ENCODE assay signal across 13 mouse cellular contexts in the genomic region with DNA sequence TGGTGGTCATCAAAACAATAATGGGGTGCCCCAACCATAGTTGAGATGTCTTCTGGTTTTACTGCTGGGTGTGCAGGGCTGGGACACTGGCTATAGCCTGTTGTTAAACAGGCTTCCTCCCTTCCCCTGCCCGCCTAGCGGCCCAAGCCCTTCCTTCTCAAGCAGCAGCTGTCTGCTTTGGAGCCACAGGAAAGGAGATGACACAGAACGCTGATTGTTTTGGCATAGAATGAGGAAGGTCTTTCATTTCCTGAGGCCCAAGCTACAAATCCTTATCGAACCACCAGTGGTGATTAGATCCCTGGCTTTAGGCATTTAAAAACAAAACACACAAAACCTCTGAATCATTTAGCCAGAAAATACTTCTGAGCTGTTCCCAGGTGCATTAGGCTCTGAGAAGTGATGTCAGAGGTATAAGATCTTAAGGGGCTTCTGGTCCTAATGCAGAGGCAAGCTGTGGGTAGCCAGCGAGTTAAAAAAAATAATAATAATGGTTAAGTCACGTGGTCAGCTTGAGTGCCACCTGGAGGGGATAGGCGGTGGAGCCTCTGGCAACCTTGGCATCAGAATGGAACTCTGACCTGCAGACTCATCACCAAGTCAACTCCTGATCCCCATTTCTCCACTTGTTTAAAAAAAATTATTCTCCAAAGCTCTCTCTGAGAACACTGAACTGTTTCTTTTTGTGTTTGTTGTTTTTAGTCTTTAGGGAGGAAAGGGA. TPM values are rescaled to one million over a fixed set of nuclear protein-coding genes. Genes with fewer than 3 reads are reported as not detected.
DNase-seq lines count a peak whose midpoint lies in the region; ATAC-seq and TF ChIP-seq lines count a peak whose summit lies in the region.
"Had no signal": no experiment of that assay in that cellular context is flagged by ENCODE, and none has a peak within 500 bp of the region (broad histone marks: within the 10 kb centered on the region; RNA-seq: fewer than 3 reads in every experiment).

No protein-coding gene starts in this region.

- TF ChIP-seq EP300 in MEL (IDR thresholded peaks at IDR 0.05; ENCODE audit: low read depth in 1 of 2, low read length in 2 of 2): peak; percentile 27 to 49; a peak in 2 of 4 replicates

- H3K36me3 ChIP-seq in kidney, adult 2 months (ENCODE audit: control insufficient read depth, insufficient read depth, low read length): no peaks in the 10 kb centered on the region
- no peaks in the 10 kb centered on the region for H3K36me3 ChIP-seq in kidney, embryonic 14.5 days (ENCODE audit: control insufficient read depth, insufficient read depth, low read length)
- peaks cover 0 to 21% of the 10 kb centered on the region in 2 experiments; a peak in 2 of 4 replicates for H3K36me3 ChIP-seq in MEL (ENCODE audit: control insufficient read depth in 1 of 2, insufficient read depth in 2 of 2, low read length in 2 of 2)
- no peaks in the 10 kb centered on the region for H3K36me3 ChIP-seq in kidney, embryonic 16.5 days (ENCODE audit: insufficient read depth, low read length)
- no peaks in the 10 kb centered on the region for H3K36me3 ChIP-seq in forebrain, embryonic 11.5 days (ENCODE audit: control insufficient read depth, insufficient read depth, low read length)
- H3K36me3 ChIP-seq: G1E; midbrain, embryonic 12.5 days had no signal

- no peaks in the 10 kb centered on the region for H3K27me3 ChIP-seq in kidney, adult 2 months (replicated peaks; ENCODE audit: control insufficient read depth, insufficient read depth, low read length)
- no peaks in the 10 kb centered on the region for H3K27me3 ChIP-seq in kidney, embryonic 14.5 days (ENCODE audit: control insufficient read depth, insufficient read depth, low read length)
- H3K27me3 ChIP-seq in MEL (ENCODE audit: control insufficient read depth in 1 of 2, insufficient read depth in 2 of 2, low read length in 2 of 2): no peaks in the 10 kb centered on the region
- H3K27me3 ChIP-seq in kidney, embryonic 16.5 days (ENCODE audit: insufficient read depth, low read length): no peaks in the 10 kb centered on the region
- H3K27me3 ChIP-seq in forebrain, embryonic 11.5 days (ENCODE audit: control insufficient read depth, insufficient read depth, low read length): no peaks in the 10 kb centered on the region
- H3K27me3 ChIP-seq: midbrain, embryonic 12.5 days had no signal

- peak overlapping the region; percentile 69 for H3K27ac ChIP-seq in kidney, adult 2 months (ENCODE audit: insufficient read depth, low read depth, low read length)
- no peak overlapping the region for H3K27ac ChIP-seq in kidney, embryonic 14.5 days (ENCODE audit: low read depth, low read length)
- H3K27ac ChIP-seq in MEL (ENCODE audit: control insufficient read depth, low read depth, low read length): no peak overlapping the region
- H3K27ac ChIP-seq in kidney, embryonic 16.5 days (ENCODE audit: low read length): peak overlapping the region; percentile 5; the same call in 1 of the 2 replicates
- H3K27ac ChIP-seq in forebrain, embryonic 11.5 days (ENCODE audit: low read depth, low read length): no peak overlapping the region
- H3K27ac ChIP-seq: midbrain, embryonic 12.5 days had no signal

- TF ChIP-seq POLR2A in kidney, adult 2 months (IDR thresholded peaks at IDR 0.05; ENCODE audit: low read depth, low read length): no peak
- TF ChIP-seq POLR2A in MEL (IDR thresholded peaks at IDR 0.05; ENCODE audit: control insufficient read depth in 1 of 2, insufficient read depth in 1 of 2, low read depth in 1 of 2, low read length in 2 of 2, poor library complexity in 1 of 2): no peak

- no peaks in the 10 kb centered on the region; the same call in 1 of the 2 replicates for H3K4me1 ChIP-seq in kidney, adult 2 months (ENCODE audit: control insufficient read depth, insufficient read depth, low read length)
- peaks cover 4% of the 10 kb centered on the region; the same call in 1 of the 2 replicates for H3K4me1 ChIP-seq in kidney, embryonic 14.5 days (ENCODE audit: control insufficient read depth, insufficient read depth, low read length)
- H3K4me1 ChIP-seq in MEL (ENCODE audit: control insufficient read depth in 1 of 2, insufficient read depth in 2 of 2, low read length in 2 of 2): peaks cover 4 to 36% of the 10 kb centered on the region in 2 experiments
- H3K4me1 ChIP-seq in kidney, embryonic 16.5 days (ENCODE audit: insufficient read depth, low read length): peaks cover 16% of the 10 kb centered on the region
- no peaks in the 10 kb centered on the region for H3K4me1 ChIP-seq in forebrain, embryonic 11.5 days (replicated peaks; ENCODE audit: control insufficient read depth, insufficient read depth, low read length)
- H3K4me1 ChIP-seq: midbrain, embryonic 12.5 days had no signal

- TF ChIP-seq CTCF in kidney, adult 2 months (conservative IDR thresholded peaks at IDR 0.05; ENCODE audit: insufficient read depth, insufficient read length, low read depth, low read length): no peak
- TF ChIP-seq CTCF in MEL (IDR thresholded peaks at IDR 0.05 in 2 of 3, conservative IDR thresholded peaks at IDR 0.05 in 1 of 3; ENCODE audit: control insufficient read depth in 1 of 3, insufficient read depth in 1 of 3, low read depth in 2 of 3, low read length in 3 of 3, poor library complexity in 1 of 3, severe bottlenecking in 1 of 3): peak in 2 of 3 experiments; percentile 6 to 22; a peak in 2 of 6 replicates

- no peak overlapping the region for H3K4me2 ChIP-seq in kidney, embryonic 14.5 days (replicated peaks; ENCODE audit: low read depth, low read length)
- no peak overlapping the region for H3K4me2 ChIP-seq in kidney, embryonic 16.5 days (replicated peaks; ENCODE audit: low read depth, low read length)
- H3K4me2 ChIP-seq in forebrain, embryonic 11.5 days (ENCODE audit: low read depth, low read length, severe bottlenecking): no peak overlapping the region
- H3K4me2 ChIP-seq: midbrain, embryonic 12.5 days had no signal

- no peak overlapping the region for H3K9ac ChIP-seq in kidney, embryonic 14.5 days (ENCODE audit: low read depth, low read length)
- no peak overlapping the region for H3K9ac ChIP-seq in MEL (ENCODE audit: control insufficient read depth, low read depth, low read length, poor library complexity, severe bottlenecking)
- H3K9ac ChIP-seq in kidney, embryonic 16.5 days (replicated peaks; ENCODE audit: low read length): no peak overlapping the region
- no peak overlapping the region for H3K9ac ChIP-seq in forebrain, embryonic 11.5 days (ENCODE audit: low read length)
- H3K9ac ChIP-seq: midbrain, embryonic 12.5 days had no signal

- no peak overlapping the region for H3K4me3 ChIP-seq in kidney, adult 2 months (ENCODE audit: insufficient read depth, low read depth, low read length)
- no peak overlapping the region for H3K4me3 ChIP-seq in kidney, embryonic 14.5 days (ENCODE audit: low read length)
- H3K4me3 ChIP-seq in MEL (ENCODE audit: control insufficient read depth in 1 of 2, insufficient read depth in 1 of 2, low read depth in 2 of 2, low read length in 2 of 2): no peak overlapping the region
- no peak overlapping the region for H3K4me3 ChIP-seq in kidney, embryonic 16.5 days (ENCODE audit: low read length)
- H3K4me3 ChIP-seq in forebrain, embryonic 11.5 days (ENCODE audit: low read depth, low read length): no peak overlapping the region
- H3K4me3 ChIP-seq: erythroblast, embryonic 14.5 days; midbrain, embryonic 12.5 days had no signal

- 0 out of 2 replicates have a peak, but pooled peaks cover 3% of the 10 kb centered on the region for H3K9me3 ChIP-seq in kidney, embryonic 14.5 days (ENCODE audit: control insufficient read depth, low read length)
- H3K9me3 ChIP-seq in MEL (replicated peaks; ENCODE audit: insufficient read depth, low read length): no peaks in the 10 kb centered on the region
- no peaks in the 10 kb centered on the region; the same call in 1 of the 2 replicates for H3K9me3 ChIP-seq in kidney, embryonic 16.5 days (ENCODE audit: low read length)
- H3K9me3 ChIP-seq in forebrain, embryonic 11.5 days (ENCODE audit: control insufficient read depth, low read length): no peaks in the 10 kb centered on the region

- ATAC-seq in kidney, embryonic 14.5 days (ENCODE audit: low FRiP score, low TSS enrichment): no peak
- ATAC-seq in kidney, embryonic 16.5 days (ENCODE audit: low FRiP score, low TSS enrichment): no peak
- no peak; the same call in 1 of the 2 replicates for ATAC-seq in megakaryocyte-erythroid progenitor cell, adult 5-6 weeks (replicated peaks; ENCODE audit: low FRiP score, low TSS enrichment, poor library complexity, severe bottlenecking)
- no peak for ATAC-seq in forebrain, embryonic 11.5 days (replicated peaks; ENCODE audit: low FRiP score)
- ATAC-seq: hindbrain, embryonic 16.5 days had no signal

- no peak for TF ChIP-seq RAD21 in MEL (IDR thresholded peaks at IDR 0.05; ENCODE audit: low read depth, low read length)

- no peaks in the 10 kb centered on the region for H3K79me2 ChIP-seq in MEL (ENCODE audit: control insufficient read depth, insufficient read depth, low read length, poor library complexity)

- peak; percentile 55 for DNase-seq in kidney, adult 2 months
- DNase-seq in 416B (ENCODE audit: low read depth) (peak; percentile 56), MEL (ENCODE audit: low read depth, low spot score) (peak; percentile 56)
- no peak for DNase-seq in forebrain, embryonic 11.5 days (ENCODE audit: low spot score)
- DNase-seq in thymus, postnatal 0 days (ENCODE audit: low spot score): no peak
- DNase-seq: right cerebral cortex, postnatal 25 days had no signal

- 40% methylated on average over 7 of the region's 7 CpGs for WGBS in kidney, adult 2 months
- WGBS in kidney, embryonic 14.5 days: 57% methylated on average over 7 of the region's 7 CpGs
- WGBS in kidney, embryonic 16.5 days: 39% methylated on average over 7 of the region's 7 CpGs
- WGBS in forebrain, embryonic 11.5 days: 66% methylated on average over 7 of the region's 7 CpGs

TF ChIP-seq in MEL, 35 proteins besides CTCF, POLR2A, EP300 and RAD21 (continues in another document):
- TF ChIP-seq MAX (IDR thresholded peaks at IDR 0.05; ENCODE audit: low read length) (no peak), USF1 (IDR thresholded peaks at IDR 0.05; ENCODE audit: low read depth, low read length) (peak; percentile 82), GATA1 (IDR thresholded peaks at IDR 0.05; ENCODE audit: low read depth, low read length) (peak; percentile 77), ETS1 (IDR thresholded peaks at IDR 0.05; ENCODE audit: low read depth, low read length) (0 out of 2 replicates have a peak, but pooled peaks have one; percentile 39)

RNA-seq across cellular contexts. Expression of a gene that starts 47.2 kb away (rescaled TPM):
- polyA plus RNA-seq in kidney, adult 2 months (2012; rRNA removed): 21.7 and 24.0 TPM in 2 replicates
- polyA plus RNA-seq in kidney, embryonic 14.5 days (2014; fragmentation: Nextera tagmentation; extraction: Ambion mirVana): 35.4 and 68.4 TPM in 2 replicates
- total RNA-seq in MEL (2012; rRNA removed): 170 and 176 TPM in 2 replicates
- 100 to 1,000 TPM; 300 to 388 TPM for polyA plus RNA-seq in MEL (2012; ENCODE audit: insufficient read depth in 1 of 2, insufficient read length in 2 of 2, low read depth in 1 of 2, low replicate concordance in 2 of 2, missing spikeins in 1 of 2)
- 67.5 and 68.8 TPM in 2 replicates for polyA plus RNA-seq in kidney, embryonic 16.5 days (2015; fragmentation: Nextera tagmentation; extraction: Ambion mirVana)
- 136 and 180 TPM in 2 replicates for total RNA-seq in megakaryocyte-erythroid progenitor cell, adult 5-6 weeks (2014; fragmentation: Nextera tagmentation)
- 91.7 and 104 TPM in 2 replicates for total RNA-seq in megakaryocyte-erythroid progenitor cell, adult 5-6 weeks (2017)
- 144 TPM in 2 replicates for polyA plus RNA-seq in forebrain, embryonic 11.5 days (2014; fragmentation: Nextera tagmentation; extraction: Ambion mirVana)
- polyA plus RNA-seq in thymus, postnatal 0 days (2015; fragmentation: Nextera tagmentation; extraction: Ambion mirVana): 19.1 and 27.7 TPM in 2 replicates

Comparison
In these comparisons a context has a peak if more than half of its experiments do, and no peak if none do; other contexts are left out.
1. H3K27ac ChIP-seq: peak in kidney, adult 2 months (single experiment) and kidney, embryonic 16.5 days (single experiment); none in kidney, embryonic 14.5 days (single experiment), MEL (single experiment) and forebrain, embryonic 11.5 days (single experiment).
2. DNase-seq: peak in kidney, adult 2 months (single experiment), 416B (single experiment) and MEL (single experiment); none in forebrain, embryonic 11.5 days (single experiment) and thymus, postnatal 0 days (single experiment).